Mouse (Mus musculus) splenic B cell, adult 2 months (primary cell): ENCODE measurements around the gene Cdk2ap2.

Experiments
- DNase-seq: peaks from one replicate; pipeline ENCODE4 v3.0.0-alpha.2; 2011; ENCODE audit warnings: low read depth, low spot score
- H3K27me3 ChIP-seq: 2 replicates; pipeline ENCODE4 v1.6.1; 2012; ENCODE audit warnings: mild to moderate bottlenecking, low read length, moderate library complexity, mixed read lengths; ENCODE audit not compliant: control insufficient read depth, poor library complexity, insufficient read depth, severe bottlenecking
- H3K36me3 ChIP-seq: 2 replicates; pipeline ENCODE4 v1.6.1; 2012; ENCODE audit warnings: mild to moderate bottlenecking, low read length, moderate library complexity, mixed read lengths; ENCODE audit not compliant: control insufficient read depth, poor library complexity, insufficient read depth, severe bottlenecking

Gene Cdk2ap2

DNA sequence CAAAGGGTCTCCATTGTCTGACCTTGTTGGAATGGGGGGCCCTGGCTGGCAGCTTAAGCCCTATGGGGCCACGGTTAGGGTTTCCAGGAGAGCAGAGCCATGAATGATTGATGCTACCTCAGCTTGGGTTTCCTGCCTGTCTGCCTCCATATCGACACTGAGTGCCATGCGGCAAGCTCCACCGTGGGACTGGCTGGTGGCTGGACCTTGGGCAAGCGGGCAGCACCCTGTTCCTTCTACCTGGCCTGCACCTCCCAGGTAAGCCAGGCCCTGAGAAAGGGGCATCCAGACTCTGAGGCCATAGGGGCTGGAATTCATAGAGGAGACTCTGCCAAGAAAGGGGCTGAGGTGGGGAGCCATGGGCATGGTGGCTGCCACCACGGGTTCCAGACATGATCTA lies 43.2 kb downstream of the Cdk2ap2 start:
- Histone ChIP-seq H3K36me3 (no peaks in the 10 kb centered on the region), H3K27me3 (no peaks in the 10 kb centered on the region)
- DNase-seq = no peak

GRCm38 (mm10) chr19:4142416-4143173 lies 45.6 kb downstream of the Cdk2ap2 start:
- Histone ChIP-seq H3K27me3 (no peaks in the 10 kb centered on the region), H3K36me3 (no peaks in the 10 kb centered on the region)
- no peak for DNase-seq

- no peaks in the 10 kb centered on the region for H3K36me3 ChIP-seq
- H3K27me3 ChIP-seq = no peaks in the 10 kb centered on the region
- peak; percentile 33 for DNase-seq
These were observed 46.8 kb downstream of the Cdk2ap2 start, which contains the start of gene Cabp4 for GRCm38 (mm10) chr19:4143759-4144268. Cabp4 (minus strand) TSS chr19:4144033.

- Histone ChIP-seq H3K36me3 (no peaks in the 10 kb centered on the region), H3K27me3 (no peaks in the 10 kb centered on the region)
- DNase-seq = peak; percentile 64
These were observed 47.8 kb downstream of the Cdk2ap2 start for GRCm38 (mm10) chr19:4144550-4145498.

DNA sequence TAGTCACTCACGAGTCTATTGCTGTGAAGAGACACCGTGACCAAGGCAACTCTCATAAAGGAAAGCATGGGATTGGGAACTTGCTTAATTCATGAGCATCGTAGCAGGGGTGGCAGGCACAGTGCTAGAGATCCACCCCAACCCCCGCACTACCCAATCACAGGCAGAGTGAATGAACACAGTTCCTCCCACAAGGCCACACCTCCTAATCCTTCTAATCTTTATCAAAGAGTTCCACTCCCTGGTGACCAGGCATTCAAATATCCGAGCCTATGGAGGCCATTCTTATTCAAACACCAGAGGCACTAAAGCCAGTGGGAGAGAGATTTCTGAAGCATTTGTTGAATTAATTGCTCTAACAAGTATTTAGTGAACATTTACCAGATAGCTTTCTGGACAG lies 49.0 kb downstream of the Cdk2ap2 start:
- Histone ChIP-seq H3K27me3 (no peaks in the 10 kb centered on the region), H3K36me3 (peaks cover 3% of the 10 kb centered on the region; the same call in 1 of the 2 replicates)
- DNase-seq = no peak

- DNase-seq = no peak
- no peaks in the 10 kb centered on the region for H3K27me3 ChIP-seq
- H3K36me3 ChIP-seq = peaks cover 3% of the 10 kb centered on the region; the same call in 1 of the 2 replicates
These were observed 49.5 kb downstream of the Cdk2ap2 start for GRCm38 (mm10) chr19:4146366-4147021.

- H3K36me3 ChIP-seq = peaks cover 3% of the 10 kb centered on the region; the same call in 1 of the 2 replicates
- no peak for DNase-seq
- no peaks in the 10 kb centered on the region for H3K27me3 ChIP-seq
These were observed 50.0 kb downstream of the Cdk2ap2 start for GRCm38 (mm10) chr19:4147022-4147405.

DNA sequence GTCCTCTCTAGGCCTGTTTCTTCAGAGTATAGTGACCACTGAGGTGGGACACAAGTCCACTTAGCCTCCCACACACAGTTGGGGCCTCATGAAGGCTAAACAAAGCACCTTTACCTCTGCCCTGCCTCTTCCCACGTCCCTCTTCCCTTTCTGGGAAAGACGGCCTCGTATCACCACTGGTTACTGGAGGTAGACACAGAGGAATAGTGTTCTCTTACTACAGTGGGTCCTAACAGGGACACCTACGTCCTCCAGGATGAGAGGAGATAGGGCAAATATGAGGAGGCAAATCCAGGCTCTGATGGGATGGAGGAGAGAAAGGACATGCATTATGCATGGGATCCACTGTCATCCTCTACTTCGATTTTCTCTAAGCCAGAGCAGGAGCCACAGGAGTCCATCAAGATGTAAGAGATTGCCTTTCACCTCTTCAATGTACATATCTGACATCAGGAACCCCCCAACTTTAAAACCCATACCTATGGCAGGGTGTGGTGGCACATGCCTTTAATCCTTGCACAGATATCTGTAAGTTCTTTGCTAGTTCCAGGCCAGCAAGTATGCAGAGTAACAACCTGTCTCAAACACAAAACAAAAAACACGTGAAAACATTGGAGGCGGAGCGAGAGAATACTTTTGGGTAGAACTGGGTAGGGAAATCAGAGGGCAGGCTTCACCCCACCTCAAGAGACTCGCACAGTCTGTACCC lies 51.0 kb downstream of the Cdk2ap2 start:
- DNase-seq = no peak
- H3K27me3 ChIP-seq = no peaks in the 10 kb centered on the region

DNA sequence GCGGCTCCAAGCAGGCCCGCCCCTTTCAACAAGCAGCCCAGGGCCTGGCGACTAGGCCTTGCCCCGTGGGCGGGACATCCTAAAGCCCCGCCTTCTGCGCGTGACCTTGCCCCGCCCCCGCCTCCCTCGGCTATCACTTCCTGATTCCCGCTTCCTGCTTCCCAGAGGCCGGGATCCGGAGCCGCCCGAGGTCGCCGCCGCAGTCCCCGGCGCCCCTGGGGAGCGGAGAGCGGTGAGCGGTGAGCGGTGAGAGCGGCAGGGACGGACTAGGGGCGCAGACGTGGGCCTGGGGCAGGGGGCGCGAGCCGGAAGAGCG lies 51.5 kb downstream of the Cdk2ap2 start, which contains the start of gene Coro1b:
Gene Coro1b, plus strand, starts transcription at position 129 of the 316 bp plus-strand sequence.
- Histone ChIP-seq H3K36me3 (peaks cover 3% of the 10 kb centered on the region; the same call in 1 of the 2 replicates), H3K27me3 (no peaks in the 10 kb centered on the region)
- DNase-seq = peak; percentile 89

More for the DNA sequence above, 51.0 kb downstream of the Cdk2ap2 start:
- H3K36me3 ChIP-seq = peaks cover 3% of the 10 kb centered on the region; the same call in 1 of the 2 replicates
